Mouse (Mus musculus) heart, embryonic 13.5 days (tissue): Measurements from ENCODE around the gene Nudt1. TPM values are rescaled to one million over a fixed set of nuclear protein-coding genes. Genes with fewer than 3 reads are reported as not detected.

Source experiments
- ATAC-seq: fragments of 200-750 bp; cut with Nextera tagmentation; 2 replicates; pipeline ENCODE4 v1.8.0; 2017; ENCODE audit warnings: moderate TSS enrichment; ENCODE audit not compliant: insufficient number of reproducible peaks, low FRiP score, low TSS enrichment; ENCODE audit errors: extremely low read depth
- H3K27ac ChIP-seq: fragments of 300-500 bp; sonication (generic); replicated peaks from 2 replicates; pipeline ENCODE4 v1.5.1; 2015; ENCODE audit warnings: moderate library complexity, mild to moderate bottlenecking, inconsistent platforms
- H3K27me3 ChIP-seq: fragments of 300-500 bp; sonication (generic); replicated peaks from 2 replicates; pipeline ENCODE4 v1.6.1; 2015; ENCODE audit warnings: mild to moderate bottlenecking, inconsistent platforms
- H3K36me3 ChIP-seq: fragments of 300-500 bp; sonication (generic); 2 replicates; pipeline ENCODE4 v1.6.1; 2015; ENCODE audit warnings: mild to moderate bottlenecking, inconsistent platforms
- H3K4me1 ChIP-seq: fragments of 300-500 bp; sonication (generic); 2 replicates; pipeline ENCODE4 v1.6.1; 2015; ENCODE audit warnings: inconsistent platforms
- H3K4me2 ChIP-seq: fragments of 300-500 bp; sonication (generic); 2 replicates; pipeline ENCODE4 v1.6.1; 2015; ENCODE audit warnings: inconsistent platforms, mild to moderate bottlenecking, moderate library complexity
- H3K4me3 ChIP-seq: fragments of 300-500 bp; sonication (generic); 2 replicates; pipeline ENCODE4 v1.5.1; 2015; ENCODE audit warnings: moderate library complexity, mild to moderate bottlenecking, inconsistent platforms
- H3K9ac ChIP-seq: fragments of 300-500 bp; sonication (generic); 2 replicates; pipeline ENCODE4 v1.6.1; 2015; ENCODE audit warnings: inconsistent platforms, mild to moderate bottlenecking, moderate library complexity
- H3K9me3 ChIP-seq: fragments of 300-500 bp; sonication (generic); 2 replicates; pipeline ENCODE4 v1.6.1; 2016; ENCODE audit warnings: inconsistent platforms
- WGBS: fragments of 180-500 bp; shearing (Covaris S2); methylation state at CpG from one replicate; pipeline ENCODE4 v1.1.7; 2015; ENCODE audit warnings: mixed read lengths; 5-methylcytosine and 5-hydroxymethylcytosine counted together
- polyA plus RNA-seq: library from polyadenylated mRNA; unstranded; fragments of >200 nt; fragmentation: Nextera tagmentation; extraction: Ambion mirVana; gene quantifications from 2 replicates; pipeline ENCODE4 v1.2.1, GENCODE M21; 2015

Gene Nudt1
- polyA plus RNA-seq, 1 experiment from 2014 or later, result 28.2 TPM

- no peak overlapping the region for H3K4me3 ChIP-seq
- no peak overlapping the region for H3K4me2 ChIP-seq
- H3K9me3 ChIP-seq, result no peaks in the 10 kb centered on the region
- no peak overlapping the region for H3K27ac ChIP-seq
- H3K27me3 ChIP-seq, result no peaks in the 10 kb centered on the region
- no peak overlapping the region for H3K9ac ChIP-seq
- 81% methylated on average over 2 of the region's 2 CpGs for WGBS
- H3K4me1 ChIP-seq, result peaks cover 27% of the 10 kb centered on the region
- peaks cover 7% of the 10 kb centered on the region; the same call in 1 of the 2 replicates for H3K36me3 ChIP-seq
- ATAC-seq, result no peak
These were observed 48.0 kb downstream of the Nudt1 start for GRCm38 (mm10) chr5:140369466-140369865.

- H3K27me3 ChIP-seq, result no peaks in the 10 kb centered on the region
- peak overlapping the region; percentile 52 for H3K9ac ChIP-seq
- WGBS, result 48% methylated on average over 6 of the region's 6 CpGs
- no peaks in the 10 kb centered on the region for H3K9me3 ChIP-seq
- no peak overlapping the region for H3K4me2 ChIP-seq
- peaks cover 27% of the 10 kb centered on the region for H3K4me1 ChIP-seq
- ATAC-seq, result no peak
- peaks cover 7% of the 10 kb centered on the region; the same call in 1 of the 2 replicates for H3K36me3 ChIP-seq
- H3K27ac ChIP-seq, result peak overlapping the region; percentile 76
- H3K4me3 ChIP-seq, result no peak overlapping the region
These were observed 49.2 kb downstream of the Nudt1 start for GRCm38 (mm10) chr5:140370446-140371254.

- no peak for ATAC-seq
- WGBS, result 89% methylated on average over 3 of the region's 3 CpGs
- peaks cover 27% of the 10 kb centered on the region for H3K4me1 ChIP-seq
- H3K36me3 ChIP-seq, result peaks cover 1% of the 10 kb centered on the region; the same call in 1 of the 2 replicates
- H3K27ac ChIP-seq, result no peak overlapping the region
- no peak overlapping the region for H3K4me2 ChIP-seq
- H3K27me3 ChIP-seq, result no peaks in the 10 kb centered on the region
- H3K4me3 ChIP-seq, result no peak overlapping the region
- no peaks in the 10 kb centered on the region for H3K9me3 ChIP-seq
- H3K9ac ChIP-seq, result no peak overlapping the region
These were observed 50.2 kb downstream of the Nudt1 start for GRCm38 (mm10) chr5:140371671-140372070.

GRCm38 (mm10) chr5:140373711-140374110, 52.3 kb downstream of the Nudt1 start:
- H3K9ac ChIP-seq, result no peak overlapping the region
- no peaks in the 10 kb centered on the region for H3K9me3 ChIP-seq
- no peaks in the 10 kb centered on the region for H3K36me3 ChIP-seq
- 79% methylated on average over 2 of the region's 2 CpGs for WGBS
- H3K4me3 ChIP-seq, result no peak overlapping the region
- H3K27me3 ChIP-seq, result no peaks in the 10 kb centered on the region
- no peak overlapping the region for H3K4me2 ChIP-seq
- ATAC-seq, result no peak
- no peak overlapping the region for H3K27ac ChIP-seq
- peaks cover 33% of the 10 kb centered on the region for H3K4me1 ChIP-seq

- no peak for ATAC-seq
- WGBS, result 30% methylated on average over 3 of the region's 3 CpGs
- peaks cover 33% of the 10 kb centered on the region for H3K4me1 ChIP-seq
These were observed 52.8 kb downstream of the Nudt1 start for GRCm38 (mm10) chr5:140374226-140374625.

GRCm38 (mm10) chr5:140375249-140375829, 53.9 kb downstream of the Nudt1 start:
- peaks cover 30% of the 10 kb centered on the region for H3K4me1 ChIP-seq
- no peak for ATAC-seq
- H3K27me3 ChIP-seq, result no peaks in the 10 kb centered on the region
- no peak overlapping the region for H3K27ac ChIP-seq
- 87% methylated on average over 4 of the region's 4 CpGs for WGBS
- no peaks in the 10 kb centered on the region for H3K36me3 ChIP-seq
- no peaks in the 10 kb centered on the region for H3K9me3 ChIP-seq
- no peak overlapping the region for H3K4me3 ChIP-seq
- no peak overlapping the region for H3K4me2 ChIP-seq
- no peak overlapping the region for H3K9ac ChIP-seq

More at GRCm38 (mm10) chr5:140374226-140374625, 52.8 kb downstream of the Nudt1 start:
- Histone ChIP-seq H3K4me2 (no peak overlapping the region), H3K4me3 (no peak overlapping the region), H3K9me3 (no peaks in the 10 kb centered on the region), H3K36me3 (no peaks in the 10 kb centered on the region), H3K27me3 (no peaks in the 10 kb centered on the region), H3K9ac (no peak overlapping the region), H3K27ac (no peak overlapping the region)

GRCm38 (mm10) chr5:140378121-140378853, 56.8 kb downstream of the Nudt1 start:
- ATAC-seq, result no peak
- Histone ChIP-seq H3K9ac (no peak overlapping the region), H3K4me2 (no peak overlapping the region), H3K4me3 (no peak overlapping the region), H3K9me3 (no peaks in the 10 kb centered on the region), H3K27ac (no peak overlapping the region), H3K4me1 (peaks cover 33% of the 10 kb centered on the region), H3K27me3 (no peaks in the 10 kb centered on the region), H3K36me3 (no peaks in the 10 kb centered on the region)
- 81% methylated on average over 6 of the region's 6 CpGs for WGBS

- 66% methylated on average over 6 of the region's 6 CpGs for WGBS
- peaks cover 36% of the 10 kb centered on the region for H3K4me1 ChIP-seq
- H3K27me3 ChIP-seq, result no peaks in the 10 kb centered on the region
- no peak overlapping the region for H3K9ac ChIP-seq
- H3K9me3 ChIP-seq, result no peaks in the 10 kb centered on the region
- no peaks in the 10 kb centered on the region for H3K36me3 ChIP-seq
- no peak overlapping the region for H3K4me2 ChIP-seq
- no peak overlapping the region for H3K27ac ChIP-seq
- H3K4me3 ChIP-seq, result no peak overlapping the region
- ATAC-seq, result no peak
These were observed 57.8 kb downstream of the Nudt1 start for GRCm38 (mm10) chr5:140379299-140379698.

GRCm38 (mm10) chr5:140381156-140381555, 59.7 kb downstream of the Nudt1 start:
- WGBS, result 73% methylated on average over 7 of the region's 7 CpGs
- no peak overlapping the region for H3K9ac ChIP-seq
- ATAC-seq, result no peak

DNA sequence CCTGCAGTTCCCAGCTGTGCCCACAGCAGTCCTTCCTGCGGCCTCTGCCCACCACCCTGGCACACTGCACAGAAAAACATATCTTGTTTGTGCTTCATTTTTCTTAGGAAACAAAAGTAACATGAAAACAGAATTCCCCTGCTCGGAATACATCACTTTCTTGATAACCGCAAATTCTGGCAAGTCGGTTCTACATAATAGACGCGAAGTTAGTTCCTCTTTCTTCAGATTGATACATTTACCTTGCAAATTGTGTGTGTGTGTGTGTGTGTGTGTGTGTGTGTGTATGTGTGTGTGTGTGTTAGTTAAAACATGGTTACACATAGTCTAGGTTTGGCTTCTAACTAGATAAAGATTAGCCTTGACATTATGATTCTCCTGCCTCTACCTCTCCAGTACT, 61.2 kb downstream of the Nudt1 start:
- H3K4me3 ChIP-seq, result no peak overlapping the region
- H3K36me3 ChIP-seq, result no peaks in the 10 kb centered on the region
- H3K9me3 ChIP-seq, result no peaks in the 10 kb centered on the region
- H3K4me2 ChIP-seq, result no peak overlapping the region
- H3K9ac ChIP-seq, result peak overlapping the region; percentile 47; the same call in 1 of the 2 replicates
- H3K4me1 ChIP-seq, result peaks cover 46% of the 10 kb centered on the region
- H3K27ac ChIP-seq, result no peak overlapping the region
- 83% methylated on average over 6 of the region's 6 CpGs for WGBS
- no peaks in the 10 kb centered on the region for H3K27me3 ChIP-seq
- ATAC-seq, result no peak

More at GRCm38 (mm10) chr5:140381156-140381555, 59.7 kb downstream of the Nudt1 start:
- H3K4me2 ChIP-seq, result no peak overlapping the region
- H3K36me3 ChIP-seq, result no peaks in the 10 kb centered on the region
- H3K4me1 ChIP-seq, result peaks cover 39% of the 10 kb centered on the region
- no peak overlapping the region for H3K4me3 ChIP-seq
- H3K9me3 ChIP-seq, result no peaks in the 10 kb centered on the region
- H3K27ac ChIP-seq, result no peak overlapping the region
- no peaks in the 10 kb centered on the region for H3K27me3 ChIP-seq

DNA sequence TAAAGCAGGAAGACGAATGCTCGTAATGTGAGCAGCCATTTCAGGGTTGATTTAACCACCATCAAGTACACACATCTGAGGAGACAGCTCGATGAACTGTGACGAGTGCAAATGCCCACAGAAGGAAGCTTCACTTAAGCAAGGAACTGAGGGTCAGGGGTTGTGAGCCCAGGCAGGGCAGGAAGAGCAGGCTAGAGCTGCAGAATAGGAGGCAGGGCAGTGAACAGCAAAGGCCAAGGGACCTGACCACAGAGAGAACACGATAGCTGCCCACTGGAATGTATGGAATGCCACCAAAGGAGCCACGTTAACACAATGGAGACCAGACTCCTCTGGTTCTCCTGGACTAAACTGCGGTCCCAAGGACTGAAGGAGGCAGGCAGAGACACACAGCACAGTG, 62.1 kb downstream of the Nudt1 start:
- peaks cover 49% of the 10 kb centered on the region for H3K4me1 ChIP-seq
- H3K4me2 ChIP-seq, result peak overlapping the region; percentile 53
- no peak; the same call in 1 of the 2 replicates for ATAC-seq
- WGBS, result 17% methylated on average over 7 of the region's 7 CpGs
- H3K36me3 ChIP-seq, result no peaks in the 10 kb centered on the region
- no peaks in the 10 kb centered on the region for H3K27me3 ChIP-seq
- no peaks in the 10 kb centered on the region for H3K9me3 ChIP-seq
- peak overlapping the region; percentile 65 for H3K9ac ChIP-seq
- peak overlapping the region; percentile 83 for H3K27ac ChIP-seq
- peak overlapping the region; percentile 17; the same call in 1 of the 2 replicates for H3K4me3 ChIP-seq
